Mouse (Mus musculus) thymus, postnatal 4 days (tissue): Measurements from ENCODE around the gene Actr8.
A peak's percentile ranks its signal among the peaks of the same experiment; 100 is the strongest.

Experiments
- DNase-seq: peaks from one replicate; pipeline ENCODE4 v3.0.0; 2021

The Actr8 gene

GRCm38 (mm10) chr14:29978254-29979204 is at the start of gene Actr8:
Actr8 (plus strand) TSS chr14:29978337.
- DNase-seq = peak; percentile 94

- no peak for DNase-seq
Observed at GRCm38 (mm10) chr14:29928966-29929365, 49.2 kb upstream of the Actr8 start.

- DNase-seq = no peak
Observed at GRCm38 (mm10) chr14:29935516-29935915, 42.6 kb upstream of the Actr8 start.

- DNase-seq = no peak
Observed at GRCm38 (mm10) chr14:29937466-29937865, 40.7 kb upstream of the Actr8 start.

- no peak for DNase-seq
Observed at GRCm38 (mm10) chr14:29939600-29940312, 38.4 kb upstream of the Actr8 start.

DNA sequence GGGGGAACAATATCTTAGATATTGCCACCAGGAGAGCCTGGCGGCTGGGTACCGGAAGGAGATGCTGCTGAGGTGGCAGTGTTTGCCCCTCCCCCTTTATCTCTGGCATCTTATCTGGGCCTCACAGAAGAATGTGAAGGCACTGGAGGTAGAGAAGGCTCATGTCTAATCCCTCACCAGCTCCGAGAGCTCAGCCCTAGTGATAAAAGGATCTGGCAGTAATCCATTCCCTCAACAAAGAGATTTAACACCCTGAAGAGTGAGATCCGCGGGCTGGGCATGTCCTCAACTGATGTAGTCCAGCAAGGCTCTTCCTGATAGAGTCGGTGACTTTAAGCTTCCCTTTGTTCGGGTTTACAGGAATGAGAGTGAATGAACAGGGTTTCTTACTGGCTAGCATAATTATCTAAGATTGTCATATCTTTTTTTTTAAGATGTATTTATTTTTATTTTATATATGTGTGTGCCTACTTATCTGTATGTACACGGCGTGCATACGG is 37.8 kb upstream of the Actr8 start:
- DNase-seq = no peak

GRCm38 (mm10) chr14:29940877-29941276 is 37.3 kb upstream of the Actr8 start:
- peak; percentile 49 for DNase-seq

- no peak for DNase-seq
Observed at GRCm38 (mm10) chr14:29946761-29947309, 31.3 kb upstream of the Actr8 start.

DNA sequence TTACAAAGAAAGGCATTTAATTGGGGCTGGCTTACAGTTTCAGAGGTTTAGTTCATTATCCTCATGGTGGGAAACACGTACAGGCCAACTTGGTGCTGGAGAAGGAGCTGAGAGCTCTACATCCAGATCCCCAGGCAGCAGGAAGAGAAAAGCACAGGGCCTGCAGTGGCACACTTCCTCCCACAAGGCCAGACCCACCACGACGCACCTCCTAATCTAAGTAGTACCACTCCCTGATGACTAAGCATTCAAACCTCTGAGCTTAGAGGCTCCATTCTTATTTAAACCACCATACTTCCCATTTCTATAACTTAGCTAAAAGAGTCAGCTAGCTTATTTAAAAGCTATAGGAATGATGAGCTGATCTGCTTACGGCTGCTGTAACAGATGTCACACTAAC is 27.3 kb upstream of the Actr8 start:
- no peak for DNase-seq

GRCm38 (mm10) chr14:29957393-29957792 is 20.7 kb upstream of the Actr8 start:
- no peak for DNase-seq

- DNase-seq = no peak
Observed at GRCm38 (mm10) chr14:29967611-29968010, 10.5 kb upstream of the Actr8 start.

GRCm38 (mm10) chr14:29968075-29968821 is 9.9 kb upstream of the Actr8 start, which contains the start of gene Selenok:
Selenok (plus strand) TSS chr14:29968308.
- DNase-seq = peak; percentile 92

GRCm38 (mm10) chr14:29971446-29971845 is 6.7 kb upstream of the Actr8 start:
- no peak for DNase-seq

DNA sequence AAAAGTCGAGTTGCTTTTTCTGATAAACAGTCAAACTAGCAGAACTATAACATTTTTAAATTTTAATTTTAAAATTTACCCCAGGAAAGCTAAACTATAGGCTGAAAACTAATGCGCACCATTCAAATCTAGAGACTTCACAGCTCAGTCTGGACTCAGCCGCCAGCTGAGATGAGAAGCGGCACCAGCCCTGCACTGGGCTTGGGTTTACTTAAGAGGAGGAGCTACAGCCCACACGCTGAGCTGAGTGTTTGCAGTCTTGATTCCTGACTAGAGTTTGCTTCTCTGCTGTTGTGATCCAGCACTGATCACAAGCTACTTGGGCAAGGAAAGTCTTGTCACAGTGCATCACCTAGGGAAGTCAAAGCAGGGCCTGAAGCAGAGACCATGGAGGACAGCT is 6.1 kb upstream of the Actr8 start:
- DNase-seq = no peak

GRCm38 (mm10) chr14:29976927-29977326 is 1.2 kb upstream of the Actr8 start:
- DNase-seq = peak; percentile 4

DNA sequence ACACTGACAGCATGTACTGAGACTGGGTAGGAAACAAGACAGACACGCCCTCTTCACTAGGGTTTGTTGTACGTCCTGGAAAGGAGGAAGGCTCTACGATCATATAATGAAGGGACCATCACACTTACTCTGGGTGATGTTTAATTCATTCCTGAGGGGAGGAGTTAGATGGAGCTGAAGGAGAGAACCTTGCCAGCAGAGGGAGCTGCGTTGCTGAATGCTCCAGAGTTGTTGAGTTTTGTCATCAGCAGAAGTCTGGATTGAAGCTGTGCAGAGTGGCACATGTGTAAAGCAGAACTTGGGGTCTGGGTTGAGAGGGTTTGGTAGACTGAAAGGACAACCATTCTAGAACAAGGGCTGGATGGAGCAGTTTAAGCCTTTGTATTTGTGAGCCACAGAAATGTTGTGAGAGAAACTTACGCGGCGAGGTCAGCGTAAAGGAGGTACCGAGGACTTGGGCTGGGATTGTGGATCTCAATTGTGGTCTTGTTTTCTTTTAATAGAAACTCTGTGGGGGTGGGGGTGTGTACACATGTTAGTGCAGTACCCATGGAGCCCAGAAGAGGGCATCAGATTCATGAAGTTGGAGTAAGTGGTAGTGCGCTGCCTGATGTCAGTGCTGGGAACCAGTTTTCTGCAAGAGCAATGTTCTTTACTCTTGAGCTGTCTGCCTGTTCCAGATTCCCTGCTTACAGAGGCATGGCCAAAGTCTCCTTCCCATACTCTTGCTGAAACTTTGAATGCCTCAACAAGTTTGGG is 2.5 kb downstream of the Actr8 start:
- DNase-seq = peak; percentile 79

GRCm38 (mm10) chr14:29986096-29986495 is 8.0 kb downstream of the Actr8 start:
- DNase-seq = no peak

GRCm38 (mm10) chr14:29987276-29987675 is 9.1 kb downstream of the Actr8 start:
- DNase-seq = no peak

DNA sequence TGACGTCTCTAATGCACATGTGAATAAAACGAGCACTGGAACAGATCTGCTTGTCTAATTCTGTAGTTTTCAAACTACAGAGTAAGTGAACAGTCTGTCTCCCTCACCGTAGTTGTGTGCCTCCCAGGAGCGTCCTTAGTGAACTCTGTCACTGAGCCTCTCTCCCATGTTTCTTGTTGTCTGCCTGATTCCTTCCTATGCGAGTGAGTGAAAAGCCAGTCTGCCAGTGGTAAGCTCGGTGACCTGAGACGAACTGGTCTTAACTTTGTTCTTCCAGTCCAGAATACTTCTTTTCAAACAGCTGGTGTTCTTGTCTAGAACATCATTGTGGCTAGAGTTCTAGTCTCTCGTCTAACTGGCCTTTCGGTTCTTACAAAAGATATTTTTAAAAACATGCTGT is 9.6 kb downstream of the Actr8 start:
- no peak for DNase-seq

DNA sequence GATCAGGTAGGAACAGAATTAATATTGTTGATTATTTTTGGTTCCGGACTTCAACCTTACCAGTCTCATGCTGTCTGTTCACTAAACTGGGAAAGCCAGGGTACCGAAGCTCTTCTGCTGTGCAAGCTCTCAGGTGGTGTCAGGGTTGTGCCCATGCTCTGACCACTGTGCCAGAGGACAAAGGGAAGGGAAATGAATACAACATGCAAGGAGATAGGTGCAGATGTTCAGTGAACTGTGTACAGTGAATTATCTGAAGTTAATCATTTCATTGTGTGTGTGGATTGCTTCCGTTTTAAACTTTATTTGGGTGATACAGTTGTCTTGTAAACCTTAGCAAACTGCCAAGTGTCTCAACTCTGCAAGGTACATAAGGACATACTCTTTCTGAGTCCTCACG is 10.2 kb downstream of the Actr8 start:
- no peak for DNase-seq

- no peak for DNase-seq
Observed at GRCm38 (mm10) chr14:29994976-29995375, 16.8 kb downstream of the Actr8 start.
